Mouse (Mus musculus): ENCODE results near the gene Olfr338. TPM values are rescaled to one million over a fixed set of nuclear protein-coding genes. Genes with fewer than 3 reads are reported as not detected.
"Not testable (repeated sequence)": the region's sequence is repeated elsewhere in the genome, so short reads cannot be mapped to it uniquely, and the experiment has no call there.

Olfr338 gene
- 0.04 TPM in 1 of 2 replicates, not detected in the other for polyA plus RNA-seq (2015; fragmentation: Nextera tagmentation; extraction: Ambion mirVana)

- no peaks in the 10 kb centered on the region for H3K4me1 ChIP-seq (replicated peaks; ENCODE audit: control insufficient read depth, insufficient read depth, low read length)
- no peaks in the 10 kb centered on the region for H3K36me3 ChIP-seq (ENCODE audit: control insufficient read depth, insufficient read depth)
- H3K27me3 ChIP-seq (replicated peaks; ENCODE audit: control insufficient read depth, insufficient read depth, low read length) = no peaks in the 10 kb centered on the region
- H3K9me3 ChIP-seq (ENCODE audit: control insufficient read depth, low read length) = no peaks in the 10 kb centered on the region; the same call in 1 of the 2 replicates
- no peak within 1 kb of the TSS for H3K4me2 ChIP-seq (ENCODE audit: low read length)
- ATAC-seq = no peak
- no peak within 1 kb of the TSS for H3K9ac ChIP-seq (replicated peaks; ENCODE audit: low read depth, low read length)
- no peak within 1 kb of the TSS for H3K4me3 ChIP-seq (replicated peaks; ENCODE audit: low read length)
- no peak within 1 kb of the TSS for H3K27ac ChIP-seq (ENCODE audit: low read length)
Measured at GRCm38 (mm10) chr2:36373219-36373618, at the start of gene Olfr338. Gene Olfr338 (plus strand): TSS chr2:36373519.

GRCm38 (mm10) chr2:36415174-36415573 is 41.9 kb downstream of the Olfr338 start:
- not testable (repeated sequence) for H3K4me2 ChIP-seq (ENCODE audit: low read length); H3K4me1 ChIP-seq (replicated peaks; ENCODE audit: control insufficient read depth, insufficient read depth, low read length); H3K27ac ChIP-seq (ENCODE audit: low read length); H3K36me3 ChIP-seq (ENCODE audit: control insufficient read depth, insufficient read depth); H3K27me3 ChIP-seq (replicated peaks; ENCODE audit: control insufficient read depth, insufficient read depth, low read length); ATAC-seq; H3K9ac ChIP-seq (replicated peaks; ENCODE audit: low read depth, low read length); H3K9me3 ChIP-seq (ENCODE audit: control insufficient read depth, low read length); H3K4me3 ChIP-seq (replicated peaks; ENCODE audit: low read length)
- WGBS = 90% methylated on average over 3 of the region's 3 CpGs

GRCm38 (mm10) chr2:36415591-36415990 is 42.3 kb downstream of the Olfr338 start:
- H3K4me3 ChIP-seq (replicated peaks; ENCODE audit: low read length); H3K9ac ChIP-seq (replicated peaks; ENCODE audit: low read depth, low read length); H3K9me3 ChIP-seq (ENCODE audit: control insufficient read depth, low read length); H3K36me3 ChIP-seq (ENCODE audit: control insufficient read depth, insufficient read depth); H3K4me1 ChIP-seq (replicated peaks; ENCODE audit: control insufficient read depth, insufficient read depth, low read length); H3K27ac ChIP-seq (ENCODE audit: low read length); H3K27me3 ChIP-seq (replicated peaks; ENCODE audit: control insufficient read depth, insufficient read depth, low read length); H3K4me2 ChIP-seq (ENCODE audit: low read length); ATAC-seq: not testable (repeated sequence)
- 87% methylated on average over 7 of the region's 7 CpGs for WGBS

- Histone ChIP-seq H3K36me3 (ENCODE audit: control insufficient read depth, insufficient read depth) (no peaks in the 10 kb centered on the region), H3K4me1 (replicated peaks; ENCODE audit: control insufficient read depth, insufficient read depth, low read length) (no peaks in the 10 kb centered on the region), H3K9me3 (ENCODE audit: control insufficient read depth, low read length) (peaks cover 3% of the 10 kb centered on the region; the same call in 1 of the 2 replicates), H3K4me2 (ENCODE audit: low read length) (no peak within 1 kb of the TSS), H3K27ac (ENCODE audit: low read length) (no peak within 1 kb of the TSS), H3K4me3 (replicated peaks; ENCODE audit: low read length) (no peak within 1 kb of the TSS), H3K9ac (replicated peaks; ENCODE audit: low read depth, low read length) (no peak within 1 kb of the TSS), H3K27me3 (replicated peaks; ENCODE audit: control insufficient read depth, insufficient read depth, low read length) (no peaks in the 10 kb centered on the region)
- 88% methylated on average over 3 of the region's 3 CpGs for WGBS
- ATAC-seq = no peak
Measured at GRCm38 (mm10) chr2:36418647-36419046, 45.3 kb downstream of the Olfr338 start, which contains the start of gene Olfr339. Gene Olfr339 (plus strand): TSS chr2:36418947.

Other genes starting within 250 kb of the Olfr338 start
- 26.4 and 30.9 TPM in 2 replicates for gene Mrrf, start 237.1 kb upstream of the Olfr338 start, polyA plus RNA-seq (2015; fragmentation: Nextera tagmentation; extraction: Ambion mirVana)
- 158 and 165 TPM in 2 replicates for gene Rbm18, start 236.7 kb upstream of the Olfr338 start, polyA plus RNA-seq (2015; fragmentation: Nextera tagmentation; extraction: Ambion mirVana)
- 3.5 and 5.0 TPM in 2 replicates for gene Ptgs1, start 143.1 kb upstream of the Olfr338 start, polyA plus RNA-seq (2015; fragmentation: Nextera tagmentation; extraction: Ambion mirVana)
- gene Olfr339, start 45.4 kb downstream of the Olfr338 start, polyA plus RNA-seq (2015; fragmentation: Nextera tagmentation; extraction: Ambion mirVana) = not detected in 2 replicates
- gene Olfr340, start 79.1 kb downstream of the Olfr338 start, polyA plus RNA-seq (2015; fragmentation: Nextera tagmentation; extraction: Ambion mirVana) = not detected in 2 replicates
- gene Olfr341, start 108.9 kb downstream of the Olfr338 start, polyA plus RNA-seq (2015; fragmentation: Nextera tagmentation; extraction: Ambion mirVana) = not detected in 2 replicates
- not detected in 2 replicates for gene Olfr342, start 151.5 kb downstream of the Olfr338 start, polyA plus RNA-seq (2015; fragmentation: Nextera tagmentation; extraction: Ambion mirVana)
- not detected in 2 replicates for gene Olfr344, start 193.1 kb downstream of the Olfr338 start, polyA plus RNA-seq (2015; fragmentation: Nextera tagmentation; extraction: Ambion mirVana)